Mouse (Mus musculus): ENCODE measurements around the gene Fgfr2.
"Not testable (repeated sequence)": the region's sequence is repeated elsewhere in the genome, so short reads cannot be mapped to it uniquely, and the experiment has no call there.

DNA sequence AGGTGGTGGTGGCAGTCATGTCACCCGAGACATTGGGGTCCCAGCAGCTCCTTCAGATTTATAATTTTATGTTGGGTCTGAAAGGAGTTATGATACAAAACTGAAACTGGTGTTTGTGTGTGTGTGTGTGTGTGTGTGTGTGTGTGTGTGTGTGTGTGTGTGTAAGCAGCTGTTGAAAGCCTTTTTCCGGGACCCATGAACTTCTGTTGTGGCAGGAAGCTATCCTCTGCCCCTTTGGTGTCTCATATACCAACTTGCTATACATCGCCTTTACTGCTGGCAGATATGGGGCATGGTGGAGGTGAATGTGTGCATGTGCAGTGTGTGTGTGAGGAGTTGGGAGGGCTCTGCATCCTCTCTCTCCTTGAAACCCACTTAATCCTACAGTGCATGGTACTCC lies 2049.7 kb downstream of the Fgfr2 start:
- TF ChIP-seq POLR2A (IDR thresholded peaks at IDR 0.05; ENCODE audit: borderline replicate concordance, extremely low read depth, low read depth, low read length); CTCF (IDR thresholded peaks at IDR 0.05; ENCODE audit: insufficient read depth, low read length): not testable (repeated sequence)
